Mouse (Mus musculus): Measurements from ENCODE around the gene Ppp1r14b. TPM values are rescaled to one million over a fixed set of nuclear protein-coding genes. Genes with fewer than 3 reads are reported as not detected.
A peak's percentile ranks its signal among the peaks of the same experiment; 100 is the strongest.

The Ppp1r14b gene
- polyA plus RNA-seq, 1 experiment from 2014 or later = 136 TPM

DNA sequence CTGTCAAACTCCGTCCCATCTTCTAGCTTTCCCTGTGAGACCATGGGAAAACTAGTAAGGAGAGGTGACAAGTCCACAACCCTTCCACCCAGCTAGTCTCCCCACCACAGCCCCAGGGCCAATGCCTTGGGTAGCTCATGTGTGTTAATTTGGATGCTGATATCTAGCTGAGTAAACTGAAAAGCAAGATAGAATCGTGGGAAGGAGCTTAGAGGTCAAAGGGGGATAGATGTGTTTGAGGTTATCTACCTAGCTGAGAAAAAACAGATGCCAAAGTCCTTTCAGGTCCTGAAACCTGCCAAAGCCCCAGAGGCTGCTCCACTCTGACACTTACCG is 3.8 kb downstream of the Ppp1r14b start:
- 29% methylated on average over 3 of the region's 3 CpGs for WGBS
- peak overlapping the region; percentile 97 for H3K27ac ChIP-seq
- no peak for ATAC-seq (replicated peaks; ENCODE audit: insufficient number of reproducible peaks, insufficient read depth, low FRiP score, low read depth)
- peaks cover 50% of the 10 kb centered on the region for H3K4me1 ChIP-seq (replicated peaks)
- no peaks in the 10 kb centered on the region for H3K9me3 ChIP-seq (replicated peaks)
- H3K9ac ChIP-seq = peak overlapping the region; percentile 79
- peak overlapping the region; percentile 79 for H3K4me3 ChIP-seq
- no peaks in the 10 kb centered on the region for H3K27me3 ChIP-seq
- peak overlapping the region; percentile 89 for H3K4me2 ChIP-seq
- H3K36me3 ChIP-seq = peaks cover 36% of the 10 kb centered on the region

DNA sequence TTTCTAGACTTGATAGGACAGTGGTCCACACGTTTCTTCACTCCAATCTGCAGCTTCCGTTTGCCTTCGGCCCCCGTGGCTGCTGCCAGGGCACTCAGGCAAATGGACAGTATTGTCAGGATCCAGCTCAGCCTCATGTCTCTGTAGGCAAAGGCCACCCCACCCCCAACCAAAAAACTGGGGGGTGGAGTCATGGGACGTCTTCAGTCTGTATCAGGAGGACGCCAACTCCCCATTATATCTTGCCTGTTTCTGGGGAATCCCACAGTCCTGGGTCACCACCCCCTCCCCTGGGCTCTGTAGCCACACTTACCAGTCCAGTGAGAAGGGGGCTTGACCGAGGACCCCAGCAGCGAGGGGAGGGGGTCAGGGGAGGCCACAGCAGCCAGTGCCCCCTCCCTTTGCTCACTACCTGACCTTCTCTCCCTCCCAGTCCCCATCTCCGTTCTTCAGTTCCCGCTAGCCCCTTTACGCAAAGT is 4.3 kb downstream of the Ppp1r14b start:
- no peaks in the 10 kb centered on the region for H3K27me3 ChIP-seq
- ATAC-seq (replicated peaks; ENCODE audit: insufficient number of reproducible peaks, insufficient read depth, low FRiP score, low read depth) = no peak
- H3K4me2 ChIP-seq = peak overlapping the region; percentile 89
- H3K9me3 ChIP-seq (replicated peaks) = no peaks in the 10 kb centered on the region
- H3K36me3 ChIP-seq = peaks cover 40% of the 10 kb centered on the region
- WGBS = 5% methylated on average over 11 of the region's 11 CpGs
- peak overlapping the region; percentile 97 for H3K27ac ChIP-seq
- H3K9ac ChIP-seq = peak overlapping the region; percentile 79
- peaks cover 47% of the 10 kb centered on the region for H3K4me1 ChIP-seq (replicated peaks)
- H3K4me3 ChIP-seq = peak overlapping the region; percentile 79

DNA sequence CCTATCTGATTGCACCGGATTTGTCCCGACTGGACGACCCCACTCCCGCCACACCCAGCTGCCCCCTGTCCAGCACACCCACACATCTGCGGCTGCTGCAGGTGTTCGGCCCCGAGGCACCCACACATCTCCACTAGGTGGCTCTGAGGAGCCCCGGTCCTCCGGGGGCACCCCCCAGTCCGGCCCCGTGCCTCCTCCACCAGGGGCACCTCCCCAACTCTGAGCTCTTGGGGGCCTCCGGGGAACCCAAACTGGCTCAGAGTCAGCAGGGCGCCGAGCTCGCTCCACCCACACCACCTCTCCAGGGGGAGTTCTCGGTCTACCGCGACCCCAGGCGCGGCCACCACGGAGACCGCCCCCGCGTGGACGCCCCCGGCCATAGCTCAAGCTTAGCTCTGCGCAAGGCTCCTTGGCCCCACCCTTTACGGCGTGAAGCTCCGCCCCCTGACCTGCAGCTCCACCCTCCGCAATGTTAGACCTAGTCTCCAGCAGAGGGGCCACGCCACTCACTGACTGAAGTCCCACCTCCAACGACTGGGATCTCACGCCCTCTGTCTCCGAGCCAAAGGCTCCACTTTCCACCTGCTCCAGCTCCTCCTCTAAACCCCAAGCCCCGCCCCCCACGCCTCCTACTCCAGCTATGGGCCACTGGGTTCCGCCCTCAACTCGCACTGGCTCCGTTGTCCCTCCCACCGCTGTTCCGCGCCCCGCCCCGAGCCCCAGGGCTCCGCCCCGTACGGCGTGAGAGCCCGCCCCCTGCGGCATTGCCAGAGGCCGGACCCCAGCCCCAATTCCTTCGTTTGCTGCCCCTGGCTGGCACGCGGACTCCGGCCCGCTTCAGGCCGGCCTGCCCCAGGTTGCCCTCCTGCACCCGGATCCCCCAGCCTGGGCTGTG is 5.0 kb downstream of the Ppp1r14b start:
- Histone ChIP-seq H3K4me1 (replicated peaks) (peaks cover 45% of the 10 kb centered on the region), H3K9me3 (replicated peaks) (no peaks in the 10 kb centered on the region), H3K36me3 (peaks cover 44% of the 10 kb centered on the region), H3K27ac (peak overlapping the region; percentile 97), H3K27me3 (no peaks in the 10 kb centered on the region), H3K9ac (peak overlapping the region; percentile 82), H3K4me2 (peak overlapping the region; percentile 89), H3K4me3 (peak overlapping the region; percentile 79)
- peak; percentile 91 for ATAC-seq (replicated peaks; ENCODE audit: insufficient number of reproducible peaks, insufficient read depth, low FRiP score, low read depth)
- under 1% methylated on average over 59 of the region's 59 CpGs for WGBS

DNA sequence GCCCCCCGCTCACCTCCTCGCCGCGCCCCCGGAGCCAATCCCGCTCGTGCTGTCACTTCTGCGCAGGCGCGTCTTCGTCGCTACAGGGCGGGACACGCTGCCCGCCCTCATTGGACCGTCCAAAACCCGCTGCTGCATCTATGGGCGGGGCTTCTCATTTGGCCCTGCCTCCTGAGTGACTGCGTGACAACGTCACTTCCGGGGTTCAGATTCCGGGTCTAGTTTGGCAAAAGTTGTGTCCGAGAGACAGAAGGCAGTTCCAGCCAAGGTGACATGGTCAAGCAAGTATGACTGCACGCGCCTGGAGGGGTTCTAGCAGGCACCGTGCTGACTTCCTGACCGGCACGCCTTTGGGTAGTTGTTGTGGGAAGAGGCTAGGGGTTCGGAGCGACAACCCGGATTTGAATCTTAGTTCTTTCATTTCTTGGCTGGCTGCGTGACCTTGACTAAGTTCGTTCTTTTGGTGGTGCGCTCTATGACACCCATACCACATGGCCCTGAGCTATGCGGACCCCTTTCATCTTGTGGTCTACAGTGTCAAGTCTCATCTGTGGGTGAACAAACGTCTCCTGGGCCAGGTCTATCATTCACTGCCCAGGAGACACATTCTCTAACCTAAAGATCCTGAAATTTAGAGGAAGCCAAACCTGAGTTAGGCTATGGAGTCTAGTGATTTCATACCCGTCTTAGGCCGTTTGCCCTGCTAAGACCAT is 5.8 kb downstream of the Ppp1r14b start, which contains the start of gene Fkbp2:
Fkbp2 (minus strand) TSS at position 121 of the 713 bp plus-strand sequence.
- Histone ChIP-seq H3K9ac (peak within 1 kb of the TSS; percentile 82), H3K4me2 (peak within 1 kb of the TSS; percentile 89), H3K4me1 (replicated peaks) (peaks cover 51% of the 10 kb centered on the region), H3K27me3 (no peaks in the 10 kb centered on the region), H3K9me3 (replicated peaks) (no peaks in the 10 kb centered on the region), H3K4me3 (peak within 1 kb of the TSS; percentile 79), H3K36me3 (peaks cover 52% of the 10 kb centered on the region), H3K27ac (peak within 1 kb of the TSS; percentile 97)
- under 1% methylated on average over 38 of the region's 38 CpGs for WGBS
- ATAC-seq (replicated peaks; ENCODE audit: insufficient number of reproducible peaks, insufficient read depth, low FRiP score, low read depth) = peak; percentile 86

DNA sequence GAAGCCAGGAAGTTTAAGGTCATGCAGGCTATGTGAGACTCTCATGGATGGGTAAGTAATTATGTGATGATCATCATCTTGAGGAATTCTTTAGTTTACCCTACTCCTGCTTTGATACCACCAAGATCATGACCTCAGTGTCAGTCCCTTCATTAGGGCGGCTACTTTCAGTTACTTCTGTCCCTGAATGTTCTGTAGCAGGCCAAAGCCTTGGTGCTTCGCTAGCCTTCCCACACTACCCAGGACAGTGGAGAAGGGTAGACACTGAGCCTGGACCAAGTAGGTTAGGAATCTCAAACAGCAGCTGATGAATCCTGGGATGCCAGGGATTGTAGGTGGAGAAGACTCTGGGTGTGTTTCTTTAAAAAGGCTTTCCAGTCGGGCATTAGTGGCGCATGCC is 6.7 kb downstream of the Ppp1r14b start:
- H3K9me3 ChIP-seq (replicated peaks) = no peaks in the 10 kb centered on the region
- peaks cover 50% of the 10 kb centered on the region for H3K36me3 ChIP-seq
- no peaks in the 10 kb centered on the region for H3K27me3 ChIP-seq
- H3K27ac ChIP-seq = peak overlapping the region; percentile 97
- ATAC-seq (replicated peaks; ENCODE audit: insufficient number of reproducible peaks, insufficient read depth, low FRiP score, low read depth) = no peak
- WGBS = 86% methylated on average over 4 of the region's 4 CpGs
- H3K4me1 ChIP-seq (replicated peaks) = peaks cover 51% of the 10 kb centered on the region
- H3K4me3 ChIP-seq = no peak overlapping the region; the same call in 1 of the 2 replicates
- no peak overlapping the region for H3K9ac ChIP-seq
- peak overlapping the region; percentile 68 for H3K4me2 ChIP-seq

DNA sequence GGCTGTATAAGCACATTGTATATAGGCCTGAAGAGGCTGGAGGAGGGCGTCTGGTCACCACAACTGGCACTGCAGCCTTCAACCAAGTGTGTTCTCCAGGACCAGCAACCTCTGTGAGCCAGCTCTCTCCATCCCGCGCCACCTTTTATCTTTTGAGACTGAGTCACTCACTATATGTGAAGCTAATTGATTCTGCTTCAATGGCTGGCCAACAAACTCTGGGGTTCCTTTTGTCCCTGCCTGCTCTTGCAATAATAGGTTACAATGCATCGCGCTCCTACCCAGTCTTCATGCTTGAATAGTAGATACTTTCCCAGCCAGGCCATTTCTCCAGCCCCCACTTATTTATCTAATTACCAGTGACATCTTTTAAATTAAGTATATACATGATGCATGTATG is 8.9 kb downstream of the Ppp1r14b start:
- Histone ChIP-seq H3K4me1 (replicated peaks) (peaks cover 41% of the 10 kb centered on the region), H3K4me2 (no peak overlapping the region), H3K36me3 (peaks cover 32% of the 10 kb centered on the region), H3K27ac (no peak overlapping the region), H3K9me3 (replicated peaks) (no peaks in the 10 kb centered on the region), H3K27me3 (no peaks in the 10 kb centered on the region), H3K4me3 (no peak overlapping the region), H3K9ac (no peak overlapping the region)
- no peak for ATAC-seq (replicated peaks; ENCODE audit: insufficient number of reproducible peaks, insufficient read depth, low FRiP score, low read depth)
- WGBS = 96% methylated on average over 5 of the region's 5 CpGs

DNA sequence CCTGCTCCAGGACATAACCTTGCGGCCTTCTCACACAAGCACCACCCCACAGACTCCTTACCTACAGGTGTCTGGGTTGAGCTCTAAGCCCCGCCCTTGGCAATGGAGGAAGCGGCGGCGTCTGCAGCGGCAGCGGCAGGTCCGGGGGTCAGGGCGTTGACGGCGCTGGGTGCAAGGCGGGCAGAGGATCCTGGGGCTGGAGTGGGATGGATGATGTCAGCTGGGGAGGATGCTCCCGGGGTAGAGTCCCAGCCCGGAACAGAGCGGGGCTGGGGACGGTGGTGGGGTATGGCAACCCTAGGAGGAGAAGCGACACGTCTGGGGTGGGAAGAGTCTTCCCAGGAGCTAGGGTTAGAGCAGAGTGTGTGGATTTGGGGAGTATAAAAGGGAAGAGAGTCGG is 10.5 kb downstream of the Ppp1r14b start:
- H3K4me1 ChIP-seq (replicated peaks) = peaks cover 31% of the 10 kb centered on the region
- peaks cover 34% of the 10 kb centered on the region for H3K36me3 ChIP-seq
- no peaks in the 10 kb centered on the region for H3K9me3 ChIP-seq (replicated peaks)
- no peaks in the 10 kb centered on the region for H3K27me3 ChIP-seq
- H3K9ac ChIP-seq = no peak overlapping the region
- ATAC-seq (replicated peaks; ENCODE audit: insufficient number of reproducible peaks, insufficient read depth, low FRiP score, low read depth) = no peak
- WGBS = 84% methylated on average over 19 of the region's 19 CpGs
- H3K4me2 ChIP-seq = no peak overlapping the region
- H3K4me3 ChIP-seq = no peak overlapping the region
- no peak overlapping the region for H3K27ac ChIP-seq

DNA sequence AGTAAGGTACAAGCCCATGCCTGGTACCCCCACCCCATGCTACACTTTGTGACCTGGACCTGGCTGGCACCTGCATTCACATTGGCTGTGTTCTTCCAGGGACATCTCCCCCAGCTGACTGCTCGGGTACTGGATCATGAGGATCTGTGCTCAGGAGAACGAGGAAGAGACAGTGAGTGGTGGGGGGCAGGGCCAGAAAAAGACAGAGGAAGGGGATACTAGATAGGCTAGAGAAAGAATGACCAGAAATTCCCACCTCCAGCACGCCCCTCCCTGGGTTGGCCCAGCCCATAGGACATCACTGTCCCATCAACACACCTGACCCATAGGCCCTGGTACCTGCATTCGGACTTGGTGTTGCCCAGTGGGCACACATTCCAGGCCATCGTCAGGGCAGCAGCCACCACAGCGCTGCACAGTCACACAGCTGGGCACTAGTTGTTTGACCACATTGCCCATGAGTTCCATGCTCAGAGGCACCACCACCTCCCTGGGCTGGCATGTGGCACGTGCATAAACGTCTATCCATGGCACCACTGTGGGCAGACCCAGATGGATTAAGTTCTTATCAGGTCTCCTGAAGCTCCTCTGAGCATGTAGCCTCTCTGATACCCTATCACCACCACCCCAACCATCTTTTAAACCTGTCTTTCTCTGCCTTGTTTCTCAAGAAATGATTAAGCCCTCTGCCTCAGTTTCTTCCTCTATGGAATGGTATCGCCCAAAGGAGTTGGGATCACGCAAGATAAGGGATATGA is 11.4 kb downstream of the Ppp1r14b start:
- WGBS = 67% methylated on average over 10 of the region's 10 CpGs
- peaks cover 34% of the 10 kb centered on the region for H3K36me3 ChIP-seq
- H3K4me2 ChIP-seq = peak overlapping the region; percentile 73
- H3K27ac ChIP-seq = peak overlapping the region; percentile 99
- H3K9me3 ChIP-seq (replicated peaks) = no peaks in the 10 kb centered on the region
- H3K4me1 ChIP-seq (replicated peaks) = peaks cover 28% of the 10 kb centered on the region
- peak overlapping the region; percentile 96 for H3K9ac ChIP-seq
- H3K4me3 ChIP-seq = peak overlapping the region; percentile 84
- no peaks in the 10 kb centered on the region for H3K27me3 ChIP-seq
- ATAC-seq (replicated peaks; ENCODE audit: insufficient number of reproducible peaks, insufficient read depth, low FRiP score, low read depth) = no peak

DNA sequence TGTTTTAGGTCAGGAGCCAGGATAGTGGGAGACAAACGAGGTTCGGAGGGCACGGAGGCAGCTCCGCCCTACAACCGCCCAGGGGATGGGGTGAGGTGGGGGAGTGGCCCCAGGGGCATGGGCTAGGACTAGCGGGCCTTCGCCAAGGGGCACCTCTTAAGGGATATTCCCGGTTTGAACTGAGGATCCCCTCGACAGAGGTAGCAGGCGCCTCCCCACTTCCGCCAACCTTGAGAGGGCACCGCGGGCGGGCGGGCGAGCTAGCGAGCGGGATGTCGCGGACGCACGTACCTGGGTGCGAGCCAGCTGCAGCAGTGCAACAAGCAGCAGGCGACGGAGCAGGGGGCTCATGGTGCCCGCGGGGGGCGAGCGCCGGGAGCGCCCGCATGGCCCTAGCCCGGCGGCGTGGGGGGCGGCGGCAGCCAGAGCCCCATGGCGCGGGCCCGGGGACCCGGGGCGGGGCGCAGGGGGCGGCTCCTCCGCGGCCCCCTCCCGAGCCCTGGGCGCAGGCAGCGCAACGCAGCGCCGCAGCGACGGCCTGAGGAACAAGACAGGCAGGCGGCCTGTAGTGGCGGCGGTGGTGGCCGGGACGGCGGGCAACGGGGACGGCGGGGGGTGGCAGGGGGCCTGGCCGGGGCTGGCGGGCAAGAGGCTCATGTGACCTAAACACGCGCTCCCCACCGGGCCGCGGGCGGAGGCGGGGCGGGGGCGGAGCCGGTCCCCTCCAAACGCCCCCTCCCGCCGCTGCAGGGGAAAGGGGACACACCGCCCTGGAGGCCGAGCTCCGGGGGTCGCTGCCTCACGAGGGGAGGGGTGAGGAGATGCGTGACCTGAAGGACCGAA is 12.5 kb downstream of the Ppp1r14b start, which contains the start of gene Vegfb:
Vegfb (minus strand) TSS at position 591 of the 843 bp plus-strand sequence.
- H3K9ac ChIP-seq = peak within 1 kb of the TSS; percentile 96
- H3K4me2 ChIP-seq = peak within 1 kb of the TSS; percentile 73
- H3K27ac ChIP-seq = peak within 1 kb of the TSS; percentile 99
- peaks cover 30% of the 10 kb centered on the region for H3K4me1 ChIP-seq (replicated peaks)
- H3K4me3 ChIP-seq = peak within 1 kb of the TSS; percentile 84
- no peaks in the 10 kb centered on the region for H3K9me3 ChIP-seq (replicated peaks)
- no peaks in the 10 kb centered on the region for H3K27me3 ChIP-seq
- ATAC-seq (replicated peaks; ENCODE audit: insufficient number of reproducible peaks, insufficient read depth, low FRiP score, low read depth) = peak; percentile 71
- under 1% methylated on average over 64 of the region's 85 CpGs for WGBS
- peaks cover 31% of the 10 kb centered on the region for H3K36me3 ChIP-seq

DNA sequence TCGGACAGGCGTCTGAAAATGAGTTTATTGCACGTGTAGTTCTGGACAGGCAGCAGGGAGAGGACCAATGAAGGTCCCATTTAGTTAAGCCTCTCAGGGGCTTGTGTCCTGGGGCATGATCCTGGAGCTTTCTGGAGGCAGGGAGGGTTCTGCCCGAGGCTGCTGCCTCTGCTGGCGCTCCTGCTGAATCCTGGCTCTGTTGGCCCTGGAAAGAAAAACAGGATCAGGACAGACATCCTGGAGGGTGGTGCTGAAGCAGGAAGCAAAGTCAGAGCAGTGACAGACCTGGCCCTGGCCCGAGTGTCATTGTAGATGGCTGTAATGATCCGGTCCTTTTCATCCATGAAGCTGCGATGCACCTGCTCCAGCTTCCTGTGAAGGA is 13.1 kb downstream of the Ppp1r14b start:
- no peaks in the 10 kb centered on the region for H3K27me3 ChIP-seq
- WGBS = 5% methylated on average over 8 of the region's 8 CpGs
- peak; percentile 4; the same call in 1 of the 2 replicates for ATAC-seq (replicated peaks; ENCODE audit: insufficient number of reproducible peaks, insufficient read depth, low FRiP score, low read depth)

More for the DNA sequence above, 13.1 kb downstream of the Ppp1r14b start:
- peak overlapping the region; percentile 99 for H3K27ac ChIP-seq
- H3K4me1 ChIP-seq (replicated peaks) = peaks cover 31% of the 10 kb centered on the region
- H3K9me3 ChIP-seq (replicated peaks) = no peaks in the 10 kb centered on the region
- peaks cover 25% of the 10 kb centered on the region for H3K36me3 ChIP-seq
- H3K9ac ChIP-seq = peak overlapping the region; percentile 96
- peak overlapping the region; percentile 84 for H3K4me3 ChIP-seq
- peak overlapping the region; percentile 73 for H3K4me2 ChIP-seq

Data from heart, embryonic 15.5 days (tissue).